Mouse (Mus musculus) limb, embryonic 10.5 days (tissue): ENCODE results near the gene Znrf4. TPM values are rescaled to one million over a fixed set of nuclear protein-coding genes. Genes with fewer than 3 reads are reported as not detected.
A peak's percentile ranks its signal among the peaks of the same experiment; 100 is the strongest.

Experiments used
- DNase-seq: peaks from one replicate; pipeline ENCODE4 v3.0.0-alpha.2; 2017; ENCODE audit warnings: low spot score
- H3K27ac ChIP-seq: fragments of 300-500 bp; sonication (generic); 2 replicates; pipeline ENCODE4 v1.5.1; 2016; ENCODE audit warnings: mild to moderate bottlenecking
- H3K27me3 ChIP-seq: fragments of 300-500 bp; sonication (generic); 2 replicates; pipeline ENCODE4 v1.6.1; 2016; ENCODE audit warnings: low read depth, mild to moderate bottlenecking; ENCODE audit not compliant: poor library complexity, severe bottlenecking
- H3K36me3 ChIP-seq: fragments of 300-500 bp; sonication (generic); 2 replicates; pipeline ENCODE4 v1.6.1; 2016; ENCODE audit warnings: mild to moderate bottlenecking, moderate library complexity
- H3K4me1 ChIP-seq: fragments of 300-500 bp; sonication (generic); 2 replicates; pipeline ENCODE4 v1.6.1; 2016
- H3K4me3 ChIP-seq: fragments of 300-500 bp; sonication (generic); 2 replicates; pipeline ENCODE4 v1.5.1; 2016; ENCODE audit warnings: mild to moderate bottlenecking, moderate library complexity
- H3K9me3 ChIP-seq: fragments of 300-500 bp; sonication (generic); replicated peaks from 2 replicates; pipeline ENCODE4 v1.6.1; 2016; ENCODE audit warnings: mild to moderate bottlenecking
- WGBS: fragments of 180-500 bp; shearing (Covaris S2); methylation state at CpG from one replicate; pipeline ENCODE4 v1.1.7; 2016; 5-methylcytosine and 5-hydroxymethylcytosine counted together
- polyA plus RNA-seq: library from polyadenylated mRNA; unstranded; fragments of >200 nt; fragmentation: Nextera tagmentation; extraction: Ambion mirVana; gene quantifications from 2 replicates; pipeline ENCODE4 v1.2.1, GENCODE M21; 2016

The Znrf4 gene
- not detected in 2 replicates for polyA plus RNA-seq

GRCm38 (mm10) chr17:56512310-56512709, at the start of gene Znrf4:
Gene Znrf4, minus strand, starts transcription at chr17:56512431.
- Histone ChIP-seq H3K4me3 (peak within 1 kb of the TSS; percentile 37), H3K36me3 (no peaks in the 10 kb centered on the region), H3K27ac (peak within 1 kb of the TSS; percentile 42), H3K27me3 (peaks cover 84% of the 10 kb centered on the region), H3K9me3 (no peaks in the 10 kb centered on the region), H3K4me1 (peaks cover 54% of the 10 kb centered on the region)
- WGBS = 59% methylated on average over 22 of the region's 22 CpGs
- peak; percentile 35 for DNase-seq

GRCm38 (mm10) chr17:56561866-56562265, 49.6 kb upstream of the Znrf4 start:
- WGBS = 96% methylated on average over 2 of the region's 2 CpGs
- Histone ChIP-seq H3K9me3 (no peaks in the 10 kb centered on the region), H3K4me3 (no peak overlapping the region), H3K4me1 (no peaks in the 10 kb centered on the region), H3K36me3 (peaks cover 70% of the 10 kb centered on the region), H3K27me3 (no peaks in the 10 kb centered on the region), H3K27ac (no peak overlapping the region)
- DNase-seq = no peak

GRCm38 (mm10) chr17:56560131-56560530, 47.9 kb upstream of the Znrf4 start:
- Histone ChIP-seq H3K27me3 (no peaks in the 10 kb centered on the region), H3K4me3 (no peak overlapping the region), H3K4me1 (no peaks in the 10 kb centered on the region), H3K36me3 (peaks cover 53% of the 10 kb centered on the region), H3K9me3 (no peaks in the 10 kb centered on the region), H3K27ac (no peak overlapping the region)
- 78% methylated on average over 1 of the region's 1 CpGs for WGBS
- DNase-seq = no peak

GRCm38 (mm10) chr17:56559386-56559785, 47.2 kb upstream of the Znrf4 start:
- no peak for DNase-seq
- Histone ChIP-seq H3K27me3 (no peaks in the 10 kb centered on the region), H3K4me3 (no peak overlapping the region), H3K27ac (no peak overlapping the region), H3K36me3 (peaks cover 45% of the 10 kb centered on the region), H3K4me1 (no peaks in the 10 kb centered on the region), H3K9me3 (no peaks in the 10 kb centered on the region)
- 78% methylated on average over 3 of the region's 3 CpGs for WGBS

GRCm38 (mm10) chr17:56558448-56558847, 46.2 kb upstream of the Znrf4 start:
- WGBS = 20% methylated on average over 3 of the region's 3 CpGs
- Histone ChIP-seq H3K27me3 (no peaks in the 10 kb centered on the region), H3K4me3 (no peak overlapping the region), H3K36me3 (peaks cover 36% of the 10 kb centered on the region), H3K9me3 (no peaks in the 10 kb centered on the region), H3K4me1 (no peaks in the 10 kb centered on the region), H3K27ac (no peak overlapping the region)
- DNase-seq = peak; percentile 77

GRCm38 (mm10) chr17:56554122-56554551, 41.9 kb upstream of the Znrf4 start, which contains the start of gene Gm20219:
Gene Gm20219, minus strand, starts transcription at chr17:56554387.
- H3K36me3 ChIP-seq = no peaks in the 10 kb centered on the region
- 71% methylated on average over 20 of the region's 20 CpGs for WGBS

GRCm38 (mm10) chr17:56552781-56553363, 40.6 kb upstream of the Znrf4 start:
- Histone ChIP-seq H3K4me1 (0 out of 2 replicates have a peak, but pooled peaks cover 5% of the 10 kb centered on the region), H3K36me3 (no peaks in the 10 kb centered on the region), H3K27ac (no peak overlapping the region), H3K4me3 (no peak overlapping the region), H3K27me3 (no peaks in the 10 kb centered on the region), H3K9me3 (no peaks in the 10 kb centered on the region)
- DNase-seq = peak; percentile 88
- 61% methylated on average over 5 of the region's 5 CpGs for WGBS

More at GRCm38 (mm10) chr17:56554122-56554551, 41.9 kb upstream of the Znrf4 start, which contains the start of gene Gm20219:
- Histone ChIP-seq H3K27ac (peak within 1 kb of the TSS; percentile 16; the same call in 1 of the 2 replicates), H3K4me1 (no peaks in the 10 kb centered on the region), H3K9me3 (no peaks in the 10 kb centered on the region), H3K4me3 (peak within 1 kb of the TSS; percentile 4; the same call in 1 of the 2 replicates), H3K27me3 (no peaks in the 10 kb centered on the region)
- no peak for DNase-seq

- Histone ChIP-seq H3K27me3 (no peaks in the 10 kb centered on the region), H3K4me1 (0 out of 2 replicates have a peak, but pooled peaks cover 8% of the 10 kb centered on the region), H3K36me3 (no peaks in the 10 kb centered on the region), H3K27ac (no peak overlapping the region), H3K4me3 (no peak overlapping the region), H3K9me3 (no peaks in the 10 kb centered on the region)
- DNase-seq = no peak
- 66% methylated on average over 6 of the region's 6 CpGs for WGBS
These were observed 39.8 kb upstream of the Znrf4 start for GRCm38 (mm10) chr17:56551841-56552581.

GRCm38 (mm10) chr17:56550784-56551475, 38.7 kb upstream of the Znrf4 start:
- Histone ChIP-seq H3K27me3 (no peaks in the 10 kb centered on the region), H3K27ac (no peak overlapping the region), H3K36me3 (no peaks in the 10 kb centered on the region), H3K4me3 (no peak overlapping the region), H3K9me3 (no peaks in the 10 kb centered on the region), H3K4me1 (0 out of 2 replicates have a peak, but pooled peaks cover 8% of the 10 kb centered on the region)
- WGBS = 78% methylated on average over 12 of the region's 12 CpGs
- peak; percentile 28 for DNase-seq

- Histone ChIP-seq H3K9me3 (no peaks in the 10 kb centered on the region), H3K4me3 (no peak overlapping the region), H3K27me3 (no peaks in the 10 kb centered on the region), H3K4me1 (0 out of 2 replicates have a peak, but pooled peaks cover 8% of the 10 kb centered on the region), H3K36me3 (no peaks in the 10 kb centered on the region), H3K27ac (no peak overlapping the region)
- 64% methylated on average over 4 of the region's 4 CpGs for WGBS
- peak; percentile 30 for DNase-seq
These were observed 36.4 kb upstream of the Znrf4 start for GRCm38 (mm10) chr17:56548605-56549105.

GRCm38 (mm10) chr17:56547846-56548604, 35.8 kb upstream of the Znrf4 start:
- no peaks in the 10 kb centered on the region for H3K9me3 ChIP-seq
- 0 out of 2 replicates have a peak, but pooled peaks cover 8% of the 10 kb centered on the region for H3K4me1 ChIP-seq
- H3K27me3 ChIP-seq = no peaks in the 10 kb centered on the region
- DNase-seq = peak; percentile 27
- no peaks in the 10 kb centered on the region for H3K36me3 ChIP-seq
- WGBS = 75% methylated on average over 9 of the region's 9 CpGs
- H3K4me3 ChIP-seq = no peak overlapping the region
- H3K27ac ChIP-seq = no peak overlapping the region
